Mouse (Mus musculus): Measurements from ENCODE around the gene Sec31a. TPM values are rescaled to one million over a fixed set of nuclear protein-coding genes. Genes with fewer than 3 reads are reported as not detected.

Sec31a gene
- total RNA-seq, 2 experiments from 2014 or later, result 155 to 161 TPM

- peak in 1 of 2 experiments; percentile 18 for DNase-seq
Observed at GRCm38 (mm10) chr5:100408485-100408884, 7.5 kb downstream of the Sec31a start.

GRCm38 (mm10) chr5:100396753-100397152 lies 19.3 kb downstream of the Sec31a start:
- no peak for DNase-seq

GRCm38 (mm10) chr5:100393681-100394080 lies 22.4 kb downstream of the Sec31a start:
- no peak for DNase-seq

DNA sequence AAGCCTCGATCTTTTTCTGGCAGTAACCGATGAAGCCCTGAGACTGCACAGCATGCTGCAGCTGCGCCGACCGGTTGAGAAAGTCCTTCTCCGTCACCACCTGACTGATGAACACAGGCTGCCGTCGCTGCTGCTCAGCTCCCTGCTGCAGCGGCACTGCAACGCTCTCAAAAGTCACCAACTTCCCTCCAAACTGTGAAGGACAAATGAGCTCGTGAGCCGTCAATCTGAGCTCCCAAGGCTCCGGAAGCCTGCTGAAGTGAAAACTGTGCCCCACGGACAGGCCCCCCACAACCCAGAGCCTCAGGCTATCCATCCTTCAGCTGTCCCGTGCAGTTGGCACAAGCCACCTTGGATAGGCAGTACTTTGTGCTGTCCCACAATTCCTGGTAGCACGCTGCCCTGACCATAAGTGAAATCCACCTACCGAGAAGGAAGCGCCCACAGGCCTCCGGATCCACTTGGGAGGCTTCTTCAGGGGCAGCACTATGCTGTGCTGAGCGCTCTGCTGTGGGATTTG lies 23.5 kb downstream of the Sec31a start:
- DNase-seq, result peak; percentile 52 to 67

DNA sequence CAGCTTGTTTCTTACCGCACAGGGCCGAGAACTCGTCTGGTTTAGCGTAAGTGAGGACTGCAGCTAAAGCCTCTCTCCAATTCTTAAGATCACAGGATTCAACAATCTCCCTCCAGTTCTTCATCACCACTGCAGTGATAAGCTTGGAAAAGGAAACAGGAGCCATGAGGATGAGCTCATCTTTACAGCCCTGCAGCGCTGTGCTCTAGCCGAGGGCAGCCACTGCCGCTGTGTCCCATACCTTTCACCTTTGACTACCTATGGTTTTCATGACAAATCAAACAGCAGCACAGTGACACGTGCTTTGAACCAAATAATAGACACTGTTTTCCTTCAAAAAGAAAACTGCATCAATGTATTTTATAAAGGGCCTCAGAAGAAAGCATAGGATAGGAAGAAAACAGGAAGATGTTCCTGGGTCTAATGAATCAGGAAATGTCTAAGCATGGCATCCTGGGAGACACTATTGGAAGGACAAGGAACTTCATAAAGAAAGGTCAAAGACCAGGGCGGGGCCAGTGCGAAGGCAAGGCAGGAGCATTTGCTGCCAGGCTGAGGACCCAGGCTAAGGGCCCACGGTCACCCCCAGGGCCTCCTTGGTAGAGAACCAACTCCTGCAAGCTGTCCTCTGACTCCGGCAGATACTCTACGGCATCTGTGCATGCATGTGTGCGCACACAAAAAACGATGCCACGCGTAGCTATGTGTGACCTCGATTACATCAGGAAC lies 32.1 kb downstream of the Sec31a start:
- no peak for DNase-seq

DNA sequence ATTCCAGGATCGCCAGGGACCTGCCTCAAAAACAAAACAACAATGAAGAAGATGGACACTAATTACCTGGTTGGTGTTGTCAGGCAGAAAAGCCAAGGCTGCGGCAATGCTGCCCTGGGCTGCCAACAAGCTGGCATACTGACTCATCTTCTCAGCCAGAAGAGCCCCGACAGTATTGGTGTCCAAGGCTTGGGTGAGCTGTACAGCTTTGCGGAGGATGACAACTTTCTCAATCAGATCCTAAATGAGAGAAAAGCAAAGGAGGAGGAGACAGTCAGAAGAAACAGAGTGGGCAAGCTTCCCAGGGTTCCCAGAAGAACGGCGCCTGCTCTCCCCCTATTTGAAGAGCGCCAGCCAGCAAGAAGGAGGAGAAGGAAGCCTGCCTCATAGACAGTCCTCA lies 34.9 kb downstream of the Sec31a start:
- DNase-seq, result peak in 1 of 2 experiments; percentile 64

- DNase-seq, result no peak
Observed at GRCm38 (mm10) chr5:100380277-100380676, 35.8 kb downstream of the Sec31a start.

DNA sequence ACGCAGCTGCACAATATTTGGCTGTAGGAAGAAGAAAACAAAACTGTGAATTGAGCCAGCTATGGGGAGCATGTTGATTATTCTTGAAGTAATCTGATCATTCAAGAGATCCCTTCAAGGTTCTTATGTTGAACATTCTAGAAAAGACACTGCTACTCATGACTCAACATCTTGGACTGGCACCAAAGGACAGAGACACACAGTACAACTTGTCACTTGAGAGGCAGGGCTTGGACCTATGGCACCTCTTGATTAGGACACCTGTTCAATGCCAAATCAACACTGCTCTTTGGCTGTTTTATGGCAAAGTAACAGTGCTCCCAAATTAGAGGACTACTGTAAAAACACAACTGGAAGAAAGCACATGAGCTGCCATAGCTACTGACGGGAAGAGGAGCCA lies 37.1 kb downstream of the Sec31a start:
- DNase-seq, result peak; percentile 44 to 46

DNA sequence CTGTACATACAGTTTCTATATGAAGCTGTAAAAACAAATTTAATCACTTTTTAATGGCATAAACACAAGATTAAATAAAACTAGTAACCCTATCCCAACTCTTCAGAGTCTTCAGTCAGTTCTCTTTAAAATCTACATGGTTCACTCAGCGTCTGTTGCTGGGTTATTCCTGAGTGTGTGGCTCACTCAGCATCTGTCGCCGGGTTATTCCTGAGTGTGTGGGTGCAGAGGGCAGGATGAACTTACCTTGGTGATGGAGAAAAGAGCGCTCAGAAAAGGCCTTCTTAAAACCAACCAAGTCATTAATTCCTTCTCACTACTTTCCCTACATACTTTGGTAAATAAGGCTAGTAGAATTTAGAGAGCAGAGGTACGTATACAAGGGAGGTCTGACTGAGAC lies 37.8 kb downstream of the Sec31a start:
- DNase-seq, result no peak

GRCm38 (mm10) chr5:100377376-100377775 lies 38.7 kb downstream of the Sec31a start:
- DNase-seq, result peak in 1 of 2 experiments; percentile 46

GRCm38 (mm10) chr5:100374703-100375102 lies 41.3 kb downstream of the Sec31a start:
- no peak for DNase-seq

DNA sequence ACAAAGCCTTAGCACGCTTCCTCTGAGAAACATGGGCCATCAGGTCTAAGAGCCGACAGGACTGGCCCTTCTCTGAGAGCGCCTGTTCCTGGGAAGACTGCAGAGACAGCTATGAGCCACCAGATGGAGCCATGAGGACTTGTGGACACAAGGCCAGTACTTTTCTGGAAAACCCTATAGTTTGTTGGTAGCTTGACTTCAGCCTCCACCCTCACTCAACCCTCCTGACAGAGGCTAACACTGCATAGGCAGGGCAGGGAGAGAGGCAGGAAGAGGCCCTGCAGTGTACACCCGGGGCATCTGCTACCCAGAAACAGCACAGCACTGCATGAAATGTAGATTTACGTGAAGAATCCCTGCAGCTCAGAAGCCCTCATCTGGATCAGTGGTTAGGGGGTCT lies 42.1 kb downstream of the Sec31a start:
- DNase-seq, result peak; percentile 46 to 54

- no peak for DNase-seq
Observed at GRCm38 (mm10) chr5:100370919-100371318, 45.1 kb downstream of the Sec31a start.

DNA sequence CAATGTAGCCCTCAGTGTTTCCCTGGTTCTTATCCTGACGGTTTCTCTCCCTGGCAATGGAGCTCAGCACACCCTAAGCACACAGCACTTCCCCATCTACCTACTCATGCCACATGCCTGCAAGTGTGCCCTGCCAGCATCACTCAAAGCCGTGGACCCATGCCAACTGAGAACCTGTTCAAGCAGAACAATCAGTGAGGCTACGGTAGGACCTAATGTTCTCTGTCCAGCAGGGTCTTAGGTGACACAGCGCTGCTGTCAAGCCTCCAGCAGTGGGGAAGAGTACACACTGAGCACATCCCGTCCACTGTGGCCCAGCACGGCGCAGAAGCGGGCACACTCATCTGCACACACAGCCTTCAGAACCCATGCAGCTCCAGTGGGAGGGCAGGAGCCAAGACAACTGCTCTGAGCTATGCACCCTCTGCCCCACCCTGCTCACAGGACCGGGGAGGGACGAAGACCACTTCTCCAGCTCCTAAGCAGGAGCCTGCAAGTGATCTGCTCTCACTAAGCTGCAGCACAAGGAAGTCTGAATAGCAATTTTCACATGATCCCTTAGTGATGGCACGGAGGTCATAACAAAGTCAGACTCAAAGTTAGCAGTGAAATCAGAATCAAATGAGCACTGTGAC lies 46.1 kb downstream of the Sec31a start:
- DNase-seq, result peak in 1 of 2 experiments; percentile 34

- DNase-seq, result peak in 1 of 2 experiments; percentile 39
Observed at GRCm38 (mm10) chr5:100369093-100369492, 46.9 kb downstream of the Sec31a start.

DNA sequence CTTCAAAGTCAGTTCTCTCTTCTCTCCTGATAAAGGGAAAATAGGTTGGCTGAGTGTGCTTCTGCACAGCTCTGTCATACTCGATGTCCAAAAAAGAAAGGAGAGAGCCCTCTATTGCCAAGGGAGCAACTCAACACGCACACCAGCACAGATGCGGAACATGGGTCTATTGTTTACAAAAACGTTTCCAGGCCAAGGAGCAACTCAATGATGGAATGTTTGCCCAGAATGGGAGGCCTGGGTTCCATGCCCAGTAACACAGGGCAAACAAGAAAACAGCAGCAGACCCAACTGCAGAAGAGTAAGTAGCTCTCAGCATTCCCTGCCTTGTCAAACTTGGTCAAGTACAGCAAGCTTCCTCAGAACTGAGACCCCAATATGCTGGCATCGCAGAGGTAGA lies 47.5 kb downstream of the Sec31a start:
- no peak for DNase-seq

DNA sequence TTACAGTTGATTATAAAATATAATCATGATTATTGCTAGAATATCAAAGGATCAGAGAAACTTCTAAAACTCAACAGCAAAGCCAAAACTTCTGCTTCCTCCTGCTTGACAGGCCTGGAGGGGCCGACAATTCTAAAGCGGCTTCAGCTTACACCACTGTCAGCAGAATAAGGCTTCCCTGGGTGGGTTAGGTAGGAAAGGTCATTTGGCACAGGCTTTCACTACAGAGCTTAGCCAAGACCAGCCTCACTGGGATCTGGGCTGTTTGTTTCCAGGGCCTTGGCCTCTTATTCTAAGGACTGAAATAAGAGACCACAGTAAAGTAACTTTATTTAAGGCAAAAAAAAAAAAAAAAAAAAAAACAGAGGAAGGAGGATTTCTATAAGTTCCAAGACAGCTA lies 49.0 kb downstream of the Sec31a start:
- DNase-seq, result no peak

DNA sequence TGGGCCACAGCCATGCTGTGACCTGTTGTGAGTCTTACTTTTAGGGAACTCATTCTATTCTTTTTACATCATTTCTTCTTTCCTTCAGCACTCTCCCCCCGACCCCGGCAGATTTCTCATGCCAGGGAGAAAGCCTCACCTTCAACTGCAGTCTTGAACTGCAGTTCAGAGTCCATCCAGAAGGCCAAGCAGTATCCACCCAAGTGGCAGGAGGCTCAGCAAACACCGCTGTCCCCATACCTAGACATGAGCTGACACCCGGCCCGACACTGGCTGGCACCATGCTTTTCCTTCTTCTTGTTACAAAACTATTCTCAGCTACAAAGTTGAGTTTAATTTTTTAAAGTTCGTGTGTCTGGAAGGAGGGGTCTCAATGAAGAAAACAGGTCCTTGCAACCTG lies 55.7 kb downstream of the Sec31a start:
- no peak for DNase-seq

DNA sequence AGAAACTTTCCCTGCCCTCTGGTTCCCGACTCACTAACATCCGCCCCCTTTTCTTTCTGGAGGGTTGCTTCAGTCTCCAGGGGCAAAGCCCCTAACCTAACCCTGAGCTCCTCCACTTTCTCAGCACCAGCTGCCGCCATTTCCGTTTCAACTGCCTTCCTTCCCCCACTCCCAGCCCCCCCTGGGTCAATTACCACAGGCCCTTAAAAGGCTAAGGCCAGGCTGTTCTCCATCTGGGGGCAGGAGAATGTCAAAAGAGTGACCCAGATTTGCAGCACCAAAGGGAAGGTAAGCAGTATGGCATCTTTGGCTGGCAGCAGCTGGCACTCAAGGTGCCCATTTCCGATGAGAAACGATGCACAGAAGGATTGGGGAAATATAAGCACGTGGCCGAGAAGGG lies 57.7 kb downstream of the Sec31a start:
- DNase-seq, result no peak

DNA sequence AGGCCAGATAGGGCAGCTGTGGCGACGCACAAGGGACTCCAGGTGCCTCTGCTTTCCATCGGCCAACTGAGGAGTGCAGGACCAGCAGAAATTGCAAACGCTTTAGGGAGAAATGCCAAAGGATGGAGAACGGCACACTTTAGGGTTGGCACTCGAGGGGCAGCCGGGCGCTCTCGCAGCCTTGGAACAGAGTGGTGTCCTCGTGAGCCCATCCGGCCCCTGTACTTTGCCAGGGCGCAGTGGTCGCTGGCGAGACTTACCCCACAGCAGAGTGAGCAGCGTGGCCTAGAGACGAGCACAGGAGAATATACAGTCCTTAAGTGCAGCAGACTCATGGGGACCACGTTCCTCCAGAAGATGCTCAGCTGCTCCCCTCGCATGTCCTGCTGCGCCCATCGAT lies 61.4 kb downstream of the Sec31a start:
- no peak for DNase-seq

DNA sequence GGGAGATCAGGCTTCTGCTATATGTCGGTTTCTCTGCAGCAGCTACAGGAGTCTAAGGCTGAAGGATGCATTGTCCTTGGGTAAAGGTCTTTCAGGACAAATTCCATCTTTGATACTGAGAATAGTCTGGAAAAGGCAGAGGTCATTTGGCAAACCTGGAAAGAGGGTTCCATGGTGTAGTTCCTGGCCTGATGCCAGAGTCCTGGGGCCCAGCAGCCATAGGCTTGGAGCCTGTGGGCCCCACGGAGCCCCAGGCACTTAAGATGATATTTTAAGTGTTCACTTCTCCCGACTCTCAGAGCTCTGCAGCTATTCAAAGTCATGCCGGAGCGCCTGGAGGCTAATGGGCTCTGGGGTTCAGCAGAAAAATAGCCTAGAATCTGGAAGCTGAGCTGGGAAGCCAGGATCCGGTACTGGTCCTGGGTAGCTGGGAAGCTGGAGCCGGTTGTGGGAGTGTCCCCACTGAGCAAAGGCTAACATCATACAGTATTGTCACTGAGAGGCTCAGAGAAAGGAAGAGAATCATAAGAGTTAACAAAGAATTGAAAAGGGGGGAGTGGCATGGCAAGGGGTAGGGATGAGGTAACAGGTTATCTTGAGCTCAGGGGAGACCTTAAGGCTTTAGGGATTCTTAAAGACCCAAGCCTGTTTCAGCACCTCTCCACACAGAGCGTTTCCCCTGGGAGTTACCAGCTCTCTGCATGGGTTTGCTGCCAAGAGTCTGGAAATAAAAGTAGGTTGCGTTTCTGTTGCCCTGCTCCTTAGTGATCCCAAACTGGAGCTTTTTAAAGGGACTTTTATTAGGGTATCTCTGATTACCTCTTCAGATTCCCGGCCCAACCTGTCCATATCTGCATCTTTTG lies 62.8 kb downstream of the Sec31a start:
- peak in 1 of 2 experiments; percentile 32 for DNase-seq

DNA sequence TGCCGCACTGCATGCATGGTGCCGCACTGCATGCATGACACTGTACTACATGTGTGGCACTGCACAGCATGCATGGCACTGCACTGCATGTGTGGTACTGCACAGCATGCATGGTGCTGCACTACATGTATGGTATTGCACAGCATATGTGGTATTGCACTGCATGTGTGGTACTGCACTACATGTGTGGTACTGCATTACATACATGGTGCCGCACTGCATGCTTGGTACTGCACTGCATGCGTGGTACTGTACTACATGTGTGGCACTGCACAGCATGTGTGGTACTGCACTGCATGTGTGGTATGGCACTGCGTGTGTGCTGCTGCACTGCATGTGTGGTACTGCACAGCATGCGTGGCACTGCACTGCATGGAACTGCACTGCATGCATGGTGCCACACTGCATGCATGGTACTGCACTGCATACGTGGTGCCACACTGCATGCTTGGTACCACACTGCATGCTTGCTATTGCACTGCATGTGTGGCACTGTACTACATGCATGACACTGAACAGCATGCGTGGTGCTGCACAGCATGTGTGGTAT lies 65.1 kb downstream of the Sec31a start:
- DNase-seq, result no peak

All from adrenal gland, postnatal 36 days (tissue).